21 mouse cellular contexts compared by ENCODE assay signal in genomic region chr10:13395753-13396152, GRCm38 (mm10).
A peak's percentile ranks its signal among the peaks of the same experiment; 100 is the strongest.
DNase-seq lines count a peak whose midpoint lies in the region; ATAC-seq and TF ChIP-seq lines count a peak whose summit lies in the region.
"Had no signal": no experiment of that assay in that cellular context is flagged by ENCODE, and none has a peak within 500 bp of the region (broad histone marks: within the 10 kb centered on the region; RNA-seq: fewer than 3 reads in every experiment).

No protein-coding gene starts in this region.

- no peaks in the 10 kb centered on the region for H3K4me1 ChIP-seq in kidney, adult 2 months (ENCODE audit: control insufficient read depth, insufficient read depth, low read length)
- peaks cover 4% of the 10 kb centered on the region; the same call in 1 of the 2 replicates for H3K4me1 ChIP-seq in kidney, embryonic 15.5 days
- peaks cover 6% of the 10 kb centered on the region; the same call in 1 of the 2 replicates for H3K4me1 ChIP-seq in kidney, embryonic 16.5 days (ENCODE audit: insufficient read depth, low read length)

- H3K9me3 ChIP-seq in kidney, embryonic 15.5 days (replicated peaks), result no peaks in the 10 kb centered on the region
- H3K9me3 ChIP-seq in kidney, embryonic 16.5 days (ENCODE audit: low read length), result no peaks in the 10 kb centered on the region
- H3K9me3 ChIP-seq: G1E had no signal

- no peak for TF ChIP-seq CTCF in kidney, adult 2 months (conservative IDR thresholded peaks at IDR 0.05; ENCODE audit: insufficient read depth, insufficient read length, low read depth, low read length)

- 57% methylated on average over 3 of the region's 3 CpGs for WGBS in kidney, adult 2 months
- WGBS in kidney, embryonic 15.5 days, result 72% methylated on average over 3 of the region's 3 CpGs
- WGBS in kidney, embryonic 16.5 days, result 67% methylated on average over 3 of the region's 3 CpGs

- no peak for TF ChIP-seq POLR2A in kidney, adult 2 months (IDR thresholded peaks at IDR 0.05; ENCODE audit: low read depth, low read length)

- no peak overlapping the region for H3K4me3 ChIP-seq in kidney, adult 2 months (ENCODE audit: insufficient read depth, low read depth, low read length)
- H3K4me3 ChIP-seq in kidney, embryonic 15.5 days (replicated peaks), result no peak overlapping the region
- H3K4me3 ChIP-seq in kidney, embryonic 16.5 days (ENCODE audit: low read length), result no peak overlapping the region

- H3K36me3 ChIP-seq in kidney, adult 2 months (ENCODE audit: control insufficient read depth, insufficient read depth, low read length), result no peaks in the 10 kb centered on the region
- H3K36me3 ChIP-seq in kidney, embryonic 15.5 days, result no peaks in the 10 kb centered on the region
- no peaks in the 10 kb centered on the region for H3K36me3 ChIP-seq in kidney, embryonic 16.5 days (ENCODE audit: insufficient read depth, low read length)
- H3K36me3 ChIP-seq: G1E had no signal

- H3K27ac ChIP-seq in kidney, adult 2 months (ENCODE audit: insufficient read depth, low read depth, low read length), result no peak overlapping the region
- no peak overlapping the region for H3K27ac ChIP-seq in kidney, embryonic 15.5 days
- no peak overlapping the region for H3K27ac ChIP-seq in kidney, embryonic 16.5 days (ENCODE audit: low read length)

- no peak overlapping the region for H3K4me2 ChIP-seq in kidney, embryonic 15.5 days
- no peak overlapping the region for H3K4me2 ChIP-seq in kidney, embryonic 16.5 days (replicated peaks; ENCODE audit: low read depth, low read length)

- ATAC-seq in kidney, embryonic 15.5 days (replicated peaks; ENCODE audit: low FRiP score), result no peak
- peak; percentile 57; the same call in 1 of the 2 replicates for ATAC-seq in kidney, embryonic 16.5 days (ENCODE audit: low FRiP score, low TSS enrichment)
- ATAC-seq: activated CD4-positive, CD25-positive, alpha-beta regulatory T cell, adult 4 months; CD4-positive, CD25-positive, alpha-beta regulatory T cell, adult 4 months; Patski had no signal

- peak; percentile 80 for DNase-seq in heart, adult 11 months
- DNase-seq in heart, postnatal 4 days, result no peak
- peak; percentile 11 for DNase-seq in kidney, adult 2 months
- DNase-seq in kidney, postnatal 10 days, result no peak
- DNase-seq: adrenal gland, adult 2 months; adrenal gland, adult 8-10 months; adrenal gland, postnatal 10 days; adrenal gland, postnatal 14 days; adrenal gland, postnatal 25 days; adrenal gland, postnatal 36 days; B cell, adult 2 months; cerebellum, adult 11 months; cerebellum, adult 11-12 months; cerebellum, adult 18-20 months had no signal

- no peaks in the 10 kb centered on the region for H3K27me3 ChIP-seq in kidney, adult 2 months (replicated peaks; ENCODE audit: control insufficient read depth, insufficient read depth, low read length)
- no peaks in the 10 kb centered on the region for H3K27me3 ChIP-seq in kidney, embryonic 15.5 days
- no peaks in the 10 kb centered on the region for H3K27me3 ChIP-seq in kidney, embryonic 16.5 days (ENCODE audit: insufficient read depth, low read length)
- H3K27me3 ChIP-seq: CH12.LX, Patski had no signal

- H3K9ac ChIP-seq in kidney, embryonic 15.5 days, result no peak overlapping the region
- H3K9ac ChIP-seq in kidney, embryonic 16.5 days (replicated peaks; ENCODE audit: low read length), result no peak overlapping the region

Comparison
In these comparisons a context has a peak if more than half of its experiments do, and no peak if none do; other contexts are left out.
1. DNase-seq: peak in heart, adult 11 months (single experiment) and kidney, adult 2 months (single experiment); none in heart, postnatal 4 days (single experiment) and kidney, postnatal 10 days (single experiment).